Mouse (Mus musculus): ENCODE measurements around the gene Mtss1l. TPM values are rescaled to one million over a fixed set of nuclear protein-coding genes. Genes with fewer than 3 reads are reported as not detected.
"Not testable (repeated sequence)": the region's sequence is repeated elsewhere in the genome, so short reads cannot be mapped to it uniquely, and the experiment has no call there.

Gene Mtss1l
- total RNA-seq, 2 experiments from 2014 or later = 36.2 to 39.6 TPM

DNA sequence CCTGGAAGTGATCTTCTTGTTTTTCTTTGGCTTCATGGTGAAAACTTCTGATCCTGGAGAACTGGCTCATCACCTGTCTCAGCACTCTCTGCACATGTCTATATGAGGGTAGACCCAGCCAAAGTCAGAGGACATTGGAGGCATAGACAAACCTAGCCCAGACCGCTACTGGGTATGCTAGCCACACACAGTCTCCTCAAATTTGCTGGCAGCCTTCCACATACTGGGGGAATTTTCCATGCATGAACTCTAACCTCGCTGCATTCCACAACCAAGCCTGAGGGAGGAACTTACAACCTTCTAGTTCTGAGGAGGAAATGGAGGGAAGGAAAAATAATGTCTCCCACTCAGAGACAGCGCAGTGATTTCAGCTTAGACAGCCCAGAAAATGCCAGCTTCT lies 52.8 kb downstream of the Mtss1l start:
- intact Hi-C loops (cut with DNase I) = no loop called here
- no peak for DNase-seq

DNA sequence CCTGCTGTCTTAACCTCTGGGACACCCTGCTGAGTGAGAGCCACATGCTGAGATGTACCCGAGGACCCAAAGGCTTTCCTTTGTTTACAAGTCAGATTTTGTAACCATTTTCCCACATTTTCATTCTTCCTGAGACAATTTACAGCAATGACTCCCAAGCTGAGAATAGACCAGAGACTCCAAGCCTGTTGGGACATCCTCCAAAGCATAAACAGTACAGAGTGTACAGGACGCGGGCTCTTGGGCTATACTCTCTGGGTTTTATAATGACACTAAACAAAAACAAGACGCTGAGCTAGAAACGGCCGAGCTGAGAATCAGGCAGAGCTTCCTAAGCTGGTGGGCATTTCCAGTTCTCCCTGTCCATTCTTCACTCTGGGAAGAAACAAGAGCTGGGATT lies 53.4 kb downstream of the Mtss1l start:
- intact Hi-C loops (cut with DNase I) = no loop called here
- no peak for DNase-seq

DNA sequence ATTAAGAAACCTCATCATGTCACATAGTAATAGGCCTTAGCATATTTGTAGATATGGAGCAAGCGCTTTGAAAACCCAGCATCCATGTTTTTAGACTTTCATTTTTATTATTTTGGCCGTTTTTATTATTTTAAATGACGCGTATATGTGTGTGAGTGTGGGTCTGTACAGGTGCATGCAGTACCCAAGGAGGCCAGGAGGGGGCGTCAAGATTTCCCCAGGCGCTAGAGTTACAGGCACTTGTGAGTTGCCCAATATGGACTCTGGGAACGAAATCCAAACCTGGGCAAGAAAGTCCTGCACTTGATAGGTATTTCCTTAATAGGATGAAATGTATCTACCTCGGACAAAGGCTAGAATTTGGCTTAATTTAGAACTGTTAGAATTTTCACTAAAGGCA lies 54.0 kb downstream of the Mtss1l start:
- intact Hi-C loops (cut with DNase I) = no loop called here
- no peak for DNase-seq

DNA sequence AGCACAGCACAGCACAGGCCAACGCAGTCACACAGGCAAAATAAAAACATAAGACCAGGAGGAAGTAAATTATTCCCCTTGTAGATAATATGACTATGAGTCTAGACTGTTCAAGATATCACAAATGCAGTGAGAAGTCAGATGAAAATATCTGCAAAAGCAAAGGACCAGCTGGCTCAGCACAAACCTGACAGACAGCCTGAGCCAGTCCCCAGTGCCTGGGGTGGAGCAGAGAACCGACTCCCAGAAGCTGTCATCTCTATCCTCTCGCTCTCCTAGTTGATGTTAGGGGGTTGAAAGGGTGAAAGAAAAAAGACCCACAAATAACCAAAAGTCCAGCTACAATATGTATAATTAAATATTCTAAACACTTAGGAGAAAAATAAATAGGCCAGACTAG lies 54.4 kb downstream of the Mtss1l start:
- peak in 1 of 2 experiments; percentile 22 for DNase-seq
- intact Hi-C loops (cut with DNase I) = no loop called here

DNA sequence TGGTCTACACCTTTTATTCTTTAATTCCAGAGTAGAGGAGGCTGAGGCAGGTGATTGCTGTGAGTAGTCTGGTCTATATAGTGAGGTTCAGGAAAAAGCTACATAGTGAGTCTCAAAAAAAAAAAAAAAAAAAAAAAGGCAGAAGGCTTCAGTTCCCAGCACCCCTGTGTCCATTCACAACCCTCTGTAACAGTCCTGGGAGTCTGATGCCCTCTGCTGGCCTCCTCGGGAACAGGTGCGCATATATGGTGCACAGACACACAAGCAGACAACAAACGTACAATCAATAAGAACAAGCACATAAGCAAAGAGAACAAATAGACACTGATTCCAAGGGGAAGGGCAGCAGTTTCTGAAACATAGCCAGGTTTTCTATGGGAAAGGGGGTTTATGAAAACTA lies 55.1 kb downstream of the Mtss1l start:
- intact Hi-C loops (cut with DNase I) = no loop called here
- DNase-seq = no peak

DNA sequence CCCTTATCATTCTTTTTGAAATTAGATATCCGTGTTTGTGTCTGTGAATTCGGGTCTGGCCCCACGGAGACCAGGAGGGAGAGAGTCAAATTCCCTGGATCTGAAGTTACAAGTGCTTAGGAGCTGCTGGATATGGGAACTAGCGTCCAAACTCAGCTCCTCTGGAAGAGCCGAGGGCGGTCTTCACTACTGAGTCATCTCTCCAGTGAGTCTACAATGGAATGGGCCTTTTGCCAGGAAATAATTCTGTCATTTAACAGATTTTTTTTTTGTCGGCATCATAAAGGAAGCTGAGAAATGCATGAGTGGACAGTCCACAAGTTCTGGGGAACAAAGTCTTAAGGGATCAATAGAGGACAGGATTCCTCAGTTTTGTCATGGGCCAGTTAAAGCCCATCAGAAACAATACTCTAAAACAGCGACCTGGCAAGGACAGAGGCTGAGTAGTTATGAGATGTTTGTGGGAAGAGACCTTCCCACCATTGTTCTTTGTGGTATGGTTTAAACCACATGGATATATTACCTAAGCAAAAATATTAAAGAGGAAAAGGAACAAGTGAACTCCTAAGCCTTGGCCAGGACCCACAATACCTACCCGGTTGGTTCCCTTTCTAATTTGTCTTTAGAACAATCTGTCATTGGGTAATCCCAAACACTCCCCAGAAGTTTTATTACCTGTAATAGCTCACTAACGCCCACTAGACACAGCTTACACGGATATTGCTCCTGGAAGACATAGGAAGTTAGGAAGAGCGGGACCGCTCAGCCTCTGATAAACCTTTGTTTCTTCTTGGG lies 58.8 kb downstream of the Mtss1l start:
- peak; percentile 23 to 36 for DNase-seq
- intact Hi-C loops (cut with DNase I) = no loop called here

DNA sequence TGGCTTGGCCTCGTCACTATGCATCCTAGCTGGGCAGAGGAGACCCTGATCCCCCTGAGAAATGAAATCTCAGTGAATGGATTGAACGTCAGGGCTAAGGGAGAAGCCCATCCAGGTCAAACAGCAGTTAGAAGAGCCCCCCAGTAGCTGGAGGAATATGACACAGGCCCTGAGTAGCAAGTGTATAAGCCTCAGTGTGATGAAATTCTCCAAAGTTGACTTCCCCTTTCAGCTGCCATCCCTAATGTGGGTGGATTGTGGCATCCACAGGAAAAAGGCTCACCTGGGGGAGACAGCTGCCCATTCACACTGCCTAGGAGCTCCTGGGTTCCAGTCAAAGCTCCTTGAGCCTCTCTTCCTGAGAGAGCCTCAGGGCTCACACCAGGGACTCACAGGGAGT lies 64.1 kb downstream of the Mtss1l start:
- no peak for DNase-seq
- intact Hi-C loops (cut with DNase I) = no loop called here

DNA sequence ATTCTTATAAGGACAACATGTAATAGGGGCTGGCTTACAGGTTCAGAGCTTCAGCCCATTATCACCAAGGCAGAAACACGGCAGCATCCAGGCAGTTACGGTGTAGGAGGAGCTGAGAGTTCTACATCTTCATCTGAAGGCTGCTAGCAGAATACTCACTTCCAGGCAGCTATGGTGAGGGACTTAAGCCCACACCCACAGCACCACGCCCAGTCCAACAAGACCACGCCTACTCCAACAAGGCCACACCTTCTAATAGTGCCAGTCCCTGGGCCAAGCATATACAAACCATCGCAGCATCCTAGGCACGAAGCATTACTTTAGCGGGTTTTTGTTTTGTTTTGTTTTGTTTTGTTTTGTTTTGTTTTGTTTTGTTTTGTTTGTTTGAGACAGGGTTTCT lies 65.2 kb downstream of the Mtss1l start:
- intact Hi-C loops (cut with DNase I); DNase-seq: not testable (repeated sequence)

DNA sequence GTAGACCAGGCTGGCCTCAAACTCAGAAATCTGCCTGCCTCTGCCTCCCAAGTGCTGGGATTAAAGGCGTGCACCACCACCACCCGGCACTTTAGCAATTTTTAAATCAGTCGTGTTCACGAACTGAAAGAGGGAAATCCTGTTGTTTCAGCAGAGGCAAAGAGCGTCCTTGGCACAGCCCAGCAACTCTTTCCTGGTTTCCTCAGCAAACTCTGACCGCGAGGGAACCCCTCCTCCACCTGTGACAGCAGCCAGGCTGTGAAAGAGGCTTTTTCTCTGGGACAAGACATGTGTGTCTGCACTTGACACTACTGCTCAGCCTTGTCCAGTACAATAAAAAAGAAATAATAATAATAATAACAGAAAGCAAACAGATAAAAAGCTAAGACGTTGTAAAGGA lies 65.7 kb downstream of the Mtss1l start:
- no peak for DNase-seq
- intact Hi-C loops (cut with DNase I) = no loop called here

DNA sequence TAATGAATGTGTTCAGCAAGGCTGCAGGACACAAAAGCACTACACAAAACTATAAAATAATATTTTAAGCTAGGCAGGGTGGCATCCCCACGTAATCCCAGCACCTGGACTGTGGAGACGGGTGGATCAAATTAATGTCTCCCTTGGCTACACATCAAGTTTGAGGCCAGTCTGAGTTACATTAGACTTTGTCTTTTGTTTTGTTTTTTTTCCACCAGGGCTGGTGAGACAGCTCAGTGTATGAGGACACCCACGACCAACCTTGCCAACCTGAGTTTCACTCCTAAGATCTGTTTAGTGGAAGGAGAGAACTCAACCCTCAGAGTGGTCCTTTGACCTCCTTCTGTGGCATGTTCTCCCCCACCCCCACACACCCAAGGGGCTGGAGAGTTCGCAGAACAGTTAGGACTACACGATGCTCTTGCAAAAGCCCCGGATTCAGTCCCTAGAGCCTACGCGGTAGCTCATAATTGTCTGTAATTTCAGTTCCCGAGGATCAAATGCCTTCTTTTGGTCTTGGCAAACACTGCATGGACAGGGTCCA lies 66.2 kb downstream of the Mtss1l start:
- intact Hi-C loops (cut with DNase I) = no loop called here
- DNase-seq = no peak

DNA sequence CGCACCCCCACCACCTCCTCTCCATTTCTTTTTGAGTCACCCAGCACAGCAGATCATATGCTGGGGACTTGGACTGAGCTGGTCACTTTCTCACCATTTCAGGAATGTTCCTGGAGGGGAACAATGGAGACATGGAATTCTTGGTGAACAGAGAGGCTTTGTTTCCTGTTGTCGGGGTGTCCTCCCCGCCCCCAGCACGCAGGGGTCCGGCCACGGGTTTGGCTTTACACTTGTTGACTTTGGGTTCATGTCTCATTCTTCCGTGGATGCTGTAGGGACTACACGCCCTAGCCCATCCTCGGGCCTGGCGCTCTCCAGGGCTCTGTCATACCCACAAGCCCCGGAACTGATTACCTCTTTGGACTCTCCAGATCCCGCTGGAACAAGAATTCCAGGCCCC lies 67.7 kb downstream of the Mtss1l start:
- intact Hi-C loops (cut with DNase I) = no loop called here
- DNase-seq = peak; percentile 37 to 47

DNA sequence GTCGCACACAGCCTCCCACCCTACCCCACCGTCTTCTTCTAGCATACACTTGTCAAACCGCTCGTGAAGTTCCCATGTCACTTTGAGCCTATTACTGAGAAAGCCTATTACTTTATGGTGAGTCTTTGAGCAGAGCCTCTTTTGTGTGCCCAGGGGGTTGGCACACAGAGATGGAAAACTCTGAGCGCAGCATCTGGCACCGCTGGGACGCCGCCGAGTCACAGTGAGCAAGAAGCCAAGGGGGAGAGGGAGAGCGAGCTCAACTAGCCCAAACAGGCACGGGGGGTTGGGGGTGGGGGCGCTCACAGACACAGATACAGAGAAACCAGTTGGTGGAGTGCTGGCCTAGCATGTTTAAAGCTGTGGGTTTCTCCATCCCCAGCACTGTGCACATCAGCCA lies 68.3 kb downstream of the Mtss1l start:
- no peak for DNase-seq
- intact Hi-C loops (cut with DNase I) = no loop called here

DNA sequence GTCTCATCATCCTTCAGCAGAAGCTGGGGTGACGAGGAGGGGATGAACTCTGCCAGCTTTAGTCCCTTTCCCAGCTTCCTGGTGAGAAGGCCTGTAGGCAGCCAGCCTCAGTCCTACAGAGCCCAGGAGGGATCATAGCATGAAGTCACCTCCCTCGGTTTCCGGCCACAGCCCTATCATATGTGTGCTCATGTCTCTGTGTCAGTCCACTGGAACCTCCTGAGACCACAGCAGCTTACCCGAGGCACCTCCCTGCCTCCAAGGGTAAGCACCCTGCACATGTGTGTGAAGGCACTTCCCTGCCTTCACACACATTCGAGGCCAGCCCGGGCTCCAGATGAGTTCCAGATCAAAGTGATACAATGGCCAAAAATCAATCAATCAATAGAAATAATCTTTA lies 69.0 kb downstream of the Mtss1l start:
- intact Hi-C loops (cut with DNase I) = no loop called here
- peak in 1 of 2 experiments; percentile 28 for DNase-seq

Other genes with a start within 250 kb of the Mtss1l start
- gene Vac14, start 102.9 kb upstream of the Mtss1l start, total RNA-seq (2021) = 10 to 100 TPM; 20.8 to 22.4 TPM
- gene Il34, start 84.4 kb downstream of the Mtss1l start, total RNA-seq (2021) = 1 to 10 TPM; 5.1 to 8.1 TPM
- gene Cog4, start 125.1 kb downstream of the Mtss1l start, total RNA-seq (2021) = 10 to 100 TPM; 53.0 to 60.8 TPM
- 10 to 100 TPM; 52.2 to 57.0 TPM for gene Sf3b3, start 125.3 kb downstream of the Mtss1l start, total RNA-seq (2021)
- gene Fuk, start 181.0 kb downstream of the Mtss1l start, total RNA-seq (2021) = 1 to 10 TPM; 6.8 to 8.6 TPM
- gene St3gal2, start 198.4 kb downstream of the Mtss1l start, total RNA-seq (2021) = 10 to 100 TPM; 34.4 to 45.3 TPM

Measured in heart, postnatal 10 days (tissue).